Mouse (Mus musculus): Measurements from ENCODE around the gene Fitm1. TPM values are rescaled to one million over a fixed set of nuclear protein-coding genes. Genes with fewer than 3 reads are reported as not detected.

Fitm1 gene
- total RNA-seq, 2 experiments from 2014 or later: 172 to 176 TPM

- no peak for DNase-seq
These were observed 7.9 kb upstream of the Fitm1 start for GRCm38 (mm10) chr14:55567496-55567895.

- DNase-seq: no peak
These were observed 4.8 kb upstream of the Fitm1 start for GRCm38 (mm10) chr14:55570588-55570987.

- no peak for DNase-seq
These were observed 3.7 kb upstream of the Fitm1 start for GRCm38 (mm10) chr14:55571760-55572159.

GRCm38 (mm10) chr14:55575711-55576110 is 294 bp downstream of the Fitm1 start:
- peak; percentile 51 to 55 for DNase-seq

- DNase-seq: peak in 1 of 2 experiments; percentile 41
These were observed 959 bp downstream of the Fitm1 start for GRCm38 (mm10) chr14:55576376-55576775.

- DNase-seq: peak; percentile 84 to 92
These were observed 2.7 kb downstream of the Fitm1 start, which contains the start of gene Psme1 for GRCm38 (mm10) chr14:55577871-55578667. Psme1 (plus strand) TSS chr14:55578123.

GRCm38 (mm10) chr14:55578668-55579269 is 3.4 kb downstream of the Fitm1 start:
- DNase-seq: peak in 1 of 2 experiments; percentile 70

GRCm38 (mm10) chr14:55579511-55580496 is 4.4 kb downstream of the Fitm1 start:
- no peak for DNase-seq

GRCm38 (mm10) chr14:55580731-55581130 is 5.3 kb downstream of the Fitm1 start:
- no peak for DNase-seq

GRCm38 (mm10) chr14:55581981-55582681 is 6.7 kb downstream of the Fitm1 start:
- no peak for DNase-seq

- no peak for DNase-seq
These were observed 8.9 kb downstream of the Fitm1 start for GRCm38 (mm10) chr14:55584303-55584701.

GRCm38 (mm10) chr14:55584702-55585565 is 9.5 kb downstream of the Fitm1 start, which contains the start of gene Emc9:
Emc9 (minus strand) TSS chr14:55585302.
- DNase-seq: peak; percentile 89 to 93

- peak in 1 of 2 experiments; percentile 49 for DNase-seq
These were observed 10.1 kb downstream of the Fitm1 start for GRCm38 (mm10) chr14:55585566-55585960.

GRCm38 (mm10) chr14:55586149-55586548 is 10.7 kb downstream of the Fitm1 start:
- DNase-seq: no peak

- DNase-seq: no peak
These were observed 13.9 kb downstream of the Fitm1 start for GRCm38 (mm10) chr14:55589271-55589670.

GRCm38 (mm10) chr14:55589771-55590448 is 14.5 kb downstream of the Fitm1 start:
- DNase-seq: no peak

- DNase-seq: peak; percentile 96 to 99
These were observed 15.4 kb downstream of the Fitm1 start, which contains the start of gene Psme2 for GRCm38 (mm10) chr14:55590748-55591330. Psme2 (minus strand) TSS chr14:55591113.

- DNase-seq: peak; percentile 95 to 99
These were observed 16.0 kb downstream of the Fitm1 start, which contains the start of gene Rnf31 for GRCm38 (mm10) chr14:55591331-55591891. Rnf31 (plus strand) TSS chr14:55591708.

GRCm38 (mm10) chr14:55592226-55592625 is 16.8 kb downstream of the Fitm1 start:
- DNase-seq: no peak

Measured in heart, adult 18-20 months (tissue).